Mouse (Mus musculus) brain, adult 2 months (tissue): ENCODE results near the gene Psmd2.

Source experiments
- DNase-seq: peaks from one replicate; pipeline ENCODE4 v3.0.0; 2011; ENCODE audit warnings: low read depth, low spot score

The Psmd2 gene

GRCm38 (mm10) chr16:20651076-20651946 is at the start of gene Psmd2:
TSS of gene Psmd2 (plus strand) at chr16:20651652.
- DNase-seq: peak; percentile 97

DNA sequence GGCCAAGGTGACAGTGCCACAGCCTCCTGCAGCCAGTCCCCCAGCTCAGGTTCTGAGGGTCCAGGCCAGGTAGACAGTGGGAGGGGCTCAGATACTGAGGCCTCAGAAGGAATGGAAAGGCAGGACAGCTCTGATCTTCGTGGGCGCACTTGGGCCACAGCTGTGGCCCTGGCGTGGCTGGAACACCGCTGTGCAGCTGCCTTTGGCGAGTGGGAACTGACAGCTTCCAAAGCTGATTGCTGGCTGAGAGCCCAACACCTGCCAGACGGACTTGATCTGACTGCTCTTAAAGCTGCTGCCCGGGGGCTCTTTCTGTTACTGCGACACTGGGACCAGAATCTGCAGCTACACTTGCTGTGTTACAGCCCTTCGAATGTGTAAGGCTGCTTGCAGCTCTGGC is 46.7 kb upstream of the Psmd2 start:
- peak; percentile 21 for DNase-seq

GRCm38 (mm10) chr16:20610501-20611356 is 40.7 kb upstream of the Psmd2 start:
- peak; percentile 94 for DNase-seq

DNA sequence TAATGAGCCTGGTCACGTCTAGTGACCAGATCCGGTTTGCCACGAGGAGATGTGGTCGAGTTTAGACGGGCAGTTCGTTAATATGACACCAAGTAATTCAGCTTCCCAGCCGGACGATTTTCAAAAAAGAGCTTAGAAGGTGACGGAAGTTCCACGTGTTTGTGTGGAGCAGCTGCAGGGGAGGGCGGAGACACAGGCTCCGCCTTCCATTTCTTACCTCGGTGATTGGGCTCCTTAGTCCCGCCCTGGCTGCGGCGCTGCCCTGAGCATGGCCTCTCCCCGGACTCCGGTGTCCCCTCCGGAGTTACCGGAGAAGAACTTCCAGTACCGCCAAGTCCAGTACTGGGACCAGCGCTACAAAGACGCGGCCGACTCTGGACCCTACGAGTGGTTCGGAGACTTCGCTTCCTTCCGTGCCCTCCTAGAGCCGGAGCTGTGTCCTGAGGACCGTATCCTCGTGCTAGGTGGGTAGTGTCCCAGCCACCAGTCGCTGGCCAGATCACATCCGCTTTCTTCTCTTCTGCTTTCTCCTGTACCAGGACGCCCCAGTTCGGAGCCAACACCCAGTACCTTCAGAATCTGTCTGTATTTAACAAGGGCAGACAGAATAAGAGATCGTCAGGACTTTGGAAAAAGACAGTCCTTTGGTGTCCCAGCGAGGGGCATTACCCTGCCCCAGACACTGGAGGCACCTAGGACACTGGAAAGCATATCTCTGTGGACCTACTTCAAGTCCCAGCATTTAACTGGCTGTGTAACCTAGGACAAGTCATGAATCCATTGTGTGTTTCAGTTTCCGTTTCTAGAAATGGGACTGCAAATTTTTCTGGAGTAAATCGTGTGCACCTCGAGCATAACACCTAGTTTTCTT is 39.9 kb upstream of the Psmd2 start, which contains the start of the genes Eef1akmt4, Gm49333 and Alg3:
Eef1akmt4 (plus strand) TSS at position 237 of the 871 bp plus-strand sequence.
Gm49333 (plus strand) TSS at position 254 of the 871 bp plus-strand sequence.
Alg3 (minus strand) TSS at position 379 of the 871 bp plus-strand sequence.
- DNase-seq: peak; percentile 96

- DNase-seq: peak; percentile 20
Measured at GRCm38 (mm10) chr16:20619541-20620398, 31.7 kb upstream of the Psmd2 start.

GRCm38 (mm10) chr16:20620399-20620735 is 31.1 kb upstream of the Psmd2 start:
- peak; percentile 22 for DNase-seq

GRCm38 (mm10) chr16:20620751-20621190 is 30.7 kb upstream of the Psmd2 start:
- DNase-seq: peak; percentile 11

GRCm38 (mm10) chr16:20621191-20621990 is 30.1 kb upstream of the Psmd2 start, which contains the start of gene Camk2n2:
TSS of gene Camk2n2 (minus strand) at chr16:20621287.
- DNase-seq: peak; percentile 79

DNA sequence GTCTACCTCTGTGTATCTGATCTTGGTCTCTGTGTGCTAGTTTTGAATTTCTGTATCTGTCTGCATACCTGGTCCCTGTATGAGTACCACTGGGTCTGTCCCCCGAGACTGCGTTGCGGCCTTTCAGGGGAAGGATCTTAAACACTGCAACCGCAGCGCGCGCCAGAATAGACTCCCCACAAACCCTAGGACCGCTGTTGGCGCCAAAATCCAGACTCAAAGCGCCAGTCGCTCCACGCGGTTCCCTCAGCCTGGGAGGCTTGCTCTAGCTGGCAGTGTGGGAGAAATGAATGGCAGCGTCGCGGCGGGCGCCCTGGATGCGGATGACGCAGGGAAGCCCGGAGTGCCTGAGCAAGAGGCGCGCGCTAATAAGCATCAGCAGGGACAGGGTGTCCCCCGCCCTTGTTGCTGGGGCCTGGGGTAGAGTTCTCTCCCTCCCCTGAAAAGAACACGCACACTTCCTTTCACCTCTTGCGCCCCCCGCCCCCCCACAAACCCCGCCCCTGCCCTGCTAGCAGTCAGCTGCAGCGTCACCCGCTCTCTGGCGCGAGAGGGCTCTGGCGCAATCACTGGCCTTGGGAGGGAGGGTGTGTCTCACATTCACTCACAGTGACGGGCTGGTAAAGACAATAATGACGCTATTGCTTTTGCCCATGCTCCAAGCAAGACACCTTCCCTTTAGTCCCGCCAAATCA is 29.3 kb upstream of the Psmd2 start:
- peak; percentile 91 for DNase-seq

- DNase-seq: peak; percentile 16
Measured at GRCm38 (mm10) chr16:20623211-20623610, 28.2 kb upstream of the Psmd2 start.

GRCm38 (mm10) chr16:20628871-20629391 is 22.5 kb upstream of the Psmd2 start:
- DNase-seq: peak; percentile 84

DNA sequence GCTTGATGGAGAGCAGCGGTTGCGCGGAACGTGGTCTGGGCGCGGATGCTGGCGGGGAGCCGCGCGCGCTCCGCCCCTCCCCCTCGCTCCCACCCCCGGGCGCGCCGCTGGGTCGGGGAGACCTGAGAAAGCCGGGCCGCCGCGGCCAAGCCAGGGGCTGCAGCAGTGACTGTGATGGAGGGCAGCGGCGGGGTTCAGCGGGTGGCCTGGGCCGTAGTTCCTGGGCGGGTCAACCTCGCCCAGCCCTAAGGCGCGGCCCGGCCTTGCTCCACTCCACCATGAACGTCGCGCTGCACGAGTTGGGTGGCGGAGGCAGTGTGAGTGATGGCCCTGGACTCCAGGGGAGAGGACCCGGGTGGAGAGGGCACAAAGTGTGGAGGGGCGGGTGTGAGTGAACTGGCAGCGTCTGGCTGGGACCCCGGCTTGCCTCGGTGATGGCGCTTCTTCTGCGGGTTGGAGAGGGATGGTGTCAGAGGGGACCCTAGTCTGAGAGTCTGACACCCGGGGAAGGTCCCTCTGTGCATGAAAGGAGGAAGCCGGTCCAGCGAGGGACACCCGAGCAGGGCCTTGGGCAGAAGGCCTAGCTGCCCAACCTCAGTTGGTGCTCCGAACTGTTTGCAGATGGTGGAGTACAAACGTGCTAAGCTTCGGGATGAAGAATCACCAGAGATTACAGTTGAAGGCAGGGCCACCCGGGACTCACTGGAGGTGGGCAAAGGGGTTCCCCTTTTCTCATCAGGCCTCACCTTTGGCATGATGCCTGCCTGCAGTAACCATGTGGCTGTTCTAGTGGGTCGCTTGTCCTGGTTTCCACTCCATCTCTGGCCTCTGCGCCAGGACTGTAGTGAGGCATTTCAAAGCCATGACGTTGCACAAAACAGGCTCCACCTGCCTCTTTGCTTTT is 21.5 kb upstream of the Psmd2 start, which contains the start of gene Ece2:
Ece2 (plus strand) TSS at position 98 of the 904 bp plus-strand sequence.
- peak; percentile 76 for DNase-seq

GRCm38 (mm10) chr16:20637410-20637809 is 14.0 kb upstream of the Psmd2 start:
- DNase-seq: no peak

DNA sequence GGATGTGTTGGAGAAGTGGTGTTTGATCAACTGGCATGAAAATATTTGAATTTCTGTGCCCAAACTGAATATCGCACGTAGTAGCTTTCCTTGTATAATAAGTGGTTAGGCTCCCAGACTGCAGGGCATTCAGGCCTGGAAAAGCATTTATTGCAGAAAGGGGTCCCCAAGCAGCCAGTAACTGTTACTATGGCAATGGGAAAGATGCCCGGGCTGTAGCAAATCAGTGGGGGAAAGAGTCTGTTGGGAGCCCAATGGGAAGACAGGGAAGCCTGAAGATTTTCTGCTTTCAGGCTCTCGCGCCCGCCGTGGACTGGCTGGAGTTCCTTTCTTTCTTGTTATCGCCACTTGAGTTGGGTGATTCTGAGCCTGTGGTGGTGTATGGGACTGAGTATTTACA is 13.1 kb upstream of the Psmd2 start:
- peak; percentile 68 for DNase-seq

DNA sequence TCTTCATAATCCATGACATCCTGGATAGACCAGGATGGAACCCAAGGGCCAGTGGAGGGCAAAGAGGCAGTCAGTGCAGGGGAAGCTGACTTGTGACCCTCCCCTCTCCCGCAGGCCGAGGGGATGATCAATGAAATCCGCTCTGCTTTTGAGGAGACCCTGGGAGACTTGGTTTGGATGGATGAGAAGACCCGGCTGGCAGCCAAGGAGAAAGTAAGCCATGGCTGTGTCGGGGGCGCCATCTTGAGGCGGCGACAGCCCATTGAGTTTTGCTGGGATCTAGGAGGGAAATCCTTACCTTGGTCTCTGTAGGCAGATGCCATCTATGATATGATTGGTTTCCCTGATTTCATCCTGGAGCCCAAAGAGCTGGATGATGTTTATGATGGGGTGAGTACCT is 9.3 kb upstream of the Psmd2 start:
- DNase-seq: peak; percentile 79

DNA sequence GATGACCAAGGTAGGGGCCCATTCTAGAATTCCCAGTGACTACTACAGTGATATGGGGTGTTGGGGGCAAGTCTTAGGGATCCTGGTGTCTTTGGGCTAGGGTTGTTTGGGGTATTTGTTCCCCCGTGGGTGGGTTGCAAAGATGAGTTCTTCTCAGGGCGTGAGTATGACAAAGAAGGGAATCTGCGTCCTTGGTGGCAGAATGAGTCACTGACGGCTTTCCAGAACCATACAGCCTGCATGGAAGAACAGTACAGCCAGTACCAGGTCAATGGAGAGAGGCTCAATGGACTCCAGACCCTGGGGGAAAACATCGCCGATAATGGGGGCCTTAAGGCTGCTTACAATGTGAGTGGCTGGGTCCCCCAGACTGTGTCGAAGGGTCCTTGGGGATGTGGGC is 7.5 kb upstream of the Psmd2 start:
- no peak for DNase-seq

- DNase-seq: no peak
Measured at GRCm38 (mm10) chr16:20651947-20652310, 477 bp downstream of the Psmd2 start.
